Mouse (Mus musculus) heart, embryonic 13.5 days (tissue): ENCODE results near the gene Top3a. TPM values are rescaled to one million over a fixed set of nuclear protein-coding genes. Genes with fewer than 3 reads are reported as not detected.

Source experiments
- ATAC-seq: fragments of 200-750 bp; cut with Nextera tagmentation; 2 replicates; pipeline ENCODE4 v1.8.0; 2017; ENCODE audit warnings: moderate TSS enrichment; ENCODE audit not compliant: insufficient number of reproducible peaks, low FRiP score, low TSS enrichment; ENCODE audit errors: extremely low read depth
- H3K27ac ChIP-seq: fragments of 300-500 bp; sonication (generic); replicated peaks from 2 replicates; pipeline ENCODE4 v1.5.1; 2015; ENCODE audit warnings: moderate library complexity, mild to moderate bottlenecking, inconsistent platforms
- H3K27me3 ChIP-seq: fragments of 300-500 bp; sonication (generic); replicated peaks from 2 replicates; pipeline ENCODE4 v1.6.1; 2015; ENCODE audit warnings: mild to moderate bottlenecking, inconsistent platforms
- H3K36me3 ChIP-seq: fragments of 300-500 bp; sonication (generic); 2 replicates; pipeline ENCODE4 v1.6.1; 2015; ENCODE audit warnings: mild to moderate bottlenecking, inconsistent platforms
- H3K4me1 ChIP-seq: fragments of 300-500 bp; sonication (generic); 2 replicates; pipeline ENCODE4 v1.6.1; 2015; ENCODE audit warnings: inconsistent platforms
- H3K4me2 ChIP-seq: fragments of 300-500 bp; sonication (generic); 2 replicates; pipeline ENCODE4 v1.6.1; 2015; ENCODE audit warnings: inconsistent platforms, mild to moderate bottlenecking, moderate library complexity
- H3K4me3 ChIP-seq: fragments of 300-500 bp; sonication (generic); 2 replicates; pipeline ENCODE4 v1.5.1; 2015; ENCODE audit warnings: moderate library complexity, mild to moderate bottlenecking, inconsistent platforms
- H3K9ac ChIP-seq: fragments of 300-500 bp; sonication (generic); 2 replicates; pipeline ENCODE4 v1.6.1; 2015; ENCODE audit warnings: inconsistent platforms, mild to moderate bottlenecking, moderate library complexity
- H3K9me3 ChIP-seq: fragments of 300-500 bp; sonication (generic); 2 replicates; pipeline ENCODE4 v1.6.1; 2016; ENCODE audit warnings: inconsistent platforms
- WGBS: fragments of 180-500 bp; shearing (Covaris S2); methylation state at CpG from one replicate; pipeline ENCODE4 v1.1.7; 2015; ENCODE audit warnings: mixed read lengths; 5-methylcytosine and 5-hydroxymethylcytosine counted together
- polyA plus RNA-seq: library from polyadenylated mRNA; unstranded; fragments of >200 nt; fragmentation: Nextera tagmentation; extraction: Ambion mirVana; gene quantifications from 2 replicates; pipeline ENCODE4 v1.2.1, GENCODE M21; 2015

The Top3a gene
- polyA plus RNA-seq, 1 experiment from 2014 or later, result 11.0 TPM

DNA sequence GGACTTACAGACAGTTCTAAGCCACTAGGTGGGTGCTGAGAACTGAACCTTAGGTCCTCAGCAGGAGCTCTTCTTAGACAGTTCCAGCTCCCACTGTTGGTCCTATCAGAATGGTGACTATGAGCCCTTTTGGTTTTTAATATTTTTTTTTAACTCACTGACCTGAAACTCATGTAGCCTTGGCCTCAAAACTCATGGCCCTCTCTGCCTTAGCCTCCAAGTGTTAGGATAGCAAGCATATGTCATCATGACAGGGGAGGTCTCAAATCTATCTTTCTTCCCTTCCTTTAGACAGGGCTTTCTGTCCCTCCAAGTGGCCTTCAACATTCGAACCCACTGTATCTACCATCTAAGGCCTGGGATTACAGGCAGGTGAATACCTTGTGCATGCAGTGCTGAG, 23.7 kb upstream of the Top3a start:
- H3K4me1 ChIP-seq, result 0 out of 2 replicates have a peak, but pooled peaks cover 3% of the 10 kb centered on the region
- ATAC-seq, result no peak
- no peaks in the 10 kb centered on the region for H3K27me3 ChIP-seq
- no peak overlapping the region for H3K9ac ChIP-seq
- no peak overlapping the region for H3K27ac ChIP-seq
- no peaks in the 10 kb centered on the region for H3K9me3 ChIP-seq
- peaks cover 63% of the 10 kb centered on the region for H3K36me3 ChIP-seq
- 57% methylated on average over 1 of the region's 1 CpGs for WGBS
- H3K4me2 ChIP-seq, result no peak overlapping the region
- H3K4me3 ChIP-seq, result no peak overlapping the region

DNA sequence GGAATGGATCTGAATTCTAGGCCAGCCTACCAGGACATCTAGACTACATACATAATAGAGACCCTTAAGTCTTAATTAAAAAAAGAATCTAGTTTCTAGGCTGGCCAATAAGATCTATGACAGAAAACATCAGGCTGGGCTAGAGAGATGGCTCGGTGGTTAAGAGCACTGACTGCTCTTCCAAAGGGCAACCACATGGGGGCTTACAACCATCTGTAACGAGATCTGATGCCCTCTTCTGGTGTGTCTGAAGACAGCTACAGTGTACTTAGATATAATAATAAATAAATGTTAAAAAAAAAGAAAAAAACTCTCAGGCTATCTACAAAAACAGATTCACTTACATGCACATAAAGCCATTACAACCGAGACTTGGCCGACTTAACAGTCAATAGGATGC, 22.8 kb upstream of the Top3a start:
- no peaks in the 10 kb centered on the region for H3K27me3 ChIP-seq
- WGBS, result 88% methylated on average over 4 of the region's 4 CpGs
- no peak overlapping the region for H3K9ac ChIP-seq
- peaks cover 66% of the 10 kb centered on the region for H3K36me3 ChIP-seq
- H3K9me3 ChIP-seq, result no peaks in the 10 kb centered on the region
- H3K4me2 ChIP-seq, result no peak overlapping the region
- 0 out of 2 replicates have a peak, but pooled peaks cover 3% of the 10 kb centered on the region for H3K4me1 ChIP-seq
- no peak overlapping the region for H3K4me3 ChIP-seq
- H3K27ac ChIP-seq, result no peak overlapping the region
- ATAC-seq, result no peak

DNA sequence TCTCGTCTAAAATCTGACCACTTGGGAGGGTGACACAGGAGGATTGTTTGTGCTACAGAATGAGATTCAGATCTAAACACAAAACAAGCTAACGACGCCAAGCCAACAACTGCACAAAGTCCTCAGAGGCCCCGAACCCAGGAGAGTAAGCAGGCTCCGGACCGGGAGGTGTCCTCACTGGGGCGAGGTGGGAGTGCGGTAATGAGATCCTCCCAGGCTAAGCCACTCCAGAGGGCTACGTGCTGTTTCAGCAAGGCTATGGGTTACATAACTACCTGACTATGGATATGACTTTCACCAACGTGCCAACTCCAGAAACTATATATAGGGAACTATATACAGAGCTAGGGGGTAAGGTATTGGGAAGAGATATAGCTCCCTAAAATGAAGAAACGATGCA, 19.2 kb upstream of the Top3a start:
- Histone ChIP-seq H3K36me3 (peaks cover 83% of the 10 kb centered on the region), H3K27me3 (no peaks in the 10 kb centered on the region), H3K9ac (no peak overlapping the region), H3K4me2 (no peak overlapping the region), H3K4me3 (no peak overlapping the region), H3K27ac (no peak overlapping the region), H3K9me3 (no peaks in the 10 kb centered on the region), H3K4me1 (0 out of 2 replicates have a peak, but pooled peaks cover 3% of the 10 kb centered on the region)
- 77% methylated on average over 11 of the region's 11 CpGs for WGBS
- no peak for ATAC-seq

DNA sequence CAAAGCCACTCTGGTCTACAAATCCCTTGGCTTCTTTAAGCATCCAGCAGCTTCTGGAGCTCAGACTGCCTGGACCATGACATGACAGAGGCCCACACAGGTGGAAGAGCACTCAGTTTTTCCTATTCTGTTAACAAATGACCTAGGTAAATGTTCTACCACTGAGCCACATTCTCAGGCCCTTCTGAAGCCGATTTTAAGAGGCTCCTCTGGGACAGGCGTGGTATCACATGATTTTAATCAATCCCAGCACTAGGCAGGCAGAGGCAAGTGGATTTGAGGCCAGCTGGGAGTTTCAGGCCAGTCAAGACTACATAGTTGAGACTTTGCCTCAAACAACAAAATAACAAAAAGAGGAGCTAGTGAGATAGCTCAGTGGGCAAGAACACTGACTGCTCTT, 13.3 kb upstream of the Top3a start:
- 80% methylated on average over 2 of the region's 2 CpGs for WGBS
- no peak overlapping the region for H3K4me2 ChIP-seq
- ATAC-seq, result no peak
- H3K9me3 ChIP-seq, result no peaks in the 10 kb centered on the region
- no peaks in the 10 kb centered on the region for H3K27me3 ChIP-seq
- 0 out of 2 replicates have a peak, but pooled peaks cover 4% of the 10 kb centered on the region for H3K4me1 ChIP-seq
- peaks cover 94% of the 10 kb centered on the region for H3K36me3 ChIP-seq
- no peak overlapping the region for H3K9ac ChIP-seq
- H3K27ac ChIP-seq, result no peak overlapping the region
- no peak overlapping the region for H3K4me3 ChIP-seq

DNA sequence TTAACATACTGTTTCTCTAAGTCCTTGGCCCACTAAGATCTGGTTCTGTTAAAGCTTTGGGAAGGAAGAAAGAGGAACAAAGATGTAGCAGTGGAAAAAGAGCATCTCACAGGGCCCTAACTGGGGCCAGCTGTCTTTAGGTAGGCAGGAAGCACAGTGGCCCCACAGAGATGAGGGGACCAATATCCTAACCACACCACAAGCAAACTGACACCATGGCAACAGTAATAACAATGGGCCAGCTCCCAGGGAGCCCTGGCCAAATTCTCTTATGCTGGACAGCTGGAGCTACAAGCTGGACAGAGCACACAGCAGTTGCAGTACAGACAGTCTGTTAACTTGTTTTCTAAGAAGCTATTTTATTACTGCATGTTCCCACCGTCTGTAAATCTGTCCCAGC, 10.4 kb upstream of the Top3a start:
- WGBS, result 61% methylated on average over 1 of the region's 1 CpGs
- Histone ChIP-seq H3K9me3 (no peaks in the 10 kb centered on the region), H3K9ac (no peak overlapping the region), H3K4me1 (peaks cover 8% of the 10 kb centered on the region), H3K27me3 (no peaks in the 10 kb centered on the region), H3K4me2 (no peak overlapping the region), H3K27ac (no peak overlapping the region), H3K4me3 (no peak overlapping the region), H3K36me3 (peaks cover 96% of the 10 kb centered on the region)
- no peak for ATAC-seq

DNA sequence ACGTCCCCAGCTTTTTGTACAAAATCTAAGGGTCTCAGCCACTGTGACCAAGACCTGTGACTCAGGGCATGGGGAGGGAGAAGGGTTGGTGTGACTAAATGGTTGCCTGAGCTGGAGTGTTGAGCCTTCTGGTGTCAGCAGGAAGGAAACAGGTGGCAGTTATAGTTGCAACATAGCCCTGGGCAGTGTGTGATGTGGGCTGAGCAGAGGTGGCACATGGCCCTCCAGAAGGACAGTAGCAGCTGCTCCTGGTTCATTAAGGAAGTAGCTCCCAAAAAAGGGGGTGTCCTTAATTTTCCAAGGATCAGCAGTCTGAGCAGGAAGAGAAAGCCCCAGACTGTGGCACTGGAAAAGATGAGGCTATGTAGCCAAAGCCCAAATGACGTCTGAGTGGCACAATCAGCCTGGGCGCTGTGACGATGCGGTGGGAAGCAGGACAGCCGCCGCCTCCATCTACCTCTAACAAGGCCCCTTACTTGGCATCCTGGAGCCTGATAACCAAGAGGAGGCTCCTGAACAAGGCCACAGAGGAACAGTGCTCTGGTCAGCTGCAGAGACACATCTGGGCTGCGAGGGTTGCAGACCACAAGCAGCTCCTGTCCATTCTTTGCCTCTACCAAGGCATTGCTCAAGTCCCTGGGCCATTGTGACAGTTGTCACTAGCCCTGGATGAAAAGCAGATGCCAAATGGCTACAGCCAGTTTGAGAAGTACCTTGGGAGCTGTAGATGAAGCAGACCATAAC, 7.2 kb upstream of the Top3a start:
- Histone ChIP-seq H3K4me3 (no peak overlapping the region), H3K4me1 (peaks cover 40% of the 10 kb centered on the region), H3K27me3 (no peaks in the 10 kb centered on the region), H3K36me3 (peaks cover 90% of the 10 kb centered on the region), H3K9ac (no peak overlapping the region), H3K27ac (no peak overlapping the region), H3K9me3 (no peaks in the 10 kb centered on the region), H3K4me2 (no peak overlapping the region)
- ATAC-seq, result no peak
- WGBS, result 82% methylated on average over 8 of the region's 8 CpGs

DNA sequence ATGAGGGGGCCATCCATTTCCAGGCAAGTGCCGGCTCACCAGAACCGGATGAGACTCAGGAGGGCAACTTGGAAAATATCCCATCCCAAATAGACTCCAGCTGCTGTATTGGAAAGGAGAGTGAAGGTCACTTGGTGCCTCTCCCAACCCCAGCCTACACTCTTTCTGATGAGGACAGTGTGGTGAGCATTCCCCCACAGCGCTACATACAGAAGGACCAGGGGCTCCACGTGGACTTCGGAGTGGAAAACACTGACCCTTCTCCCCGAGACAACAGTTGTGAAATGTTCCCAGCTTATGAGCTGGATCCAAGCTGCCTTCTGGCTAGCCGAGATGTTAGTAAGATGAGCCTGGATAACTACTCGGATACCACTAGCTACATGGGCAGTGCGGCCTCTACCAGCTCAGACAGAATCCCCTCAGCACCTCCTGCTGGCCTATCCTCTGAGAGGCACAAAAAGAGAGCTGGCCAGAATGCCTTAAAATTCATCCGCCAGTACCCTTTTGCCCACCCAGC, 2.6 kb upstream of the Top3a start:
- WGBS, result 82% methylated on average over 10 of the region's 10 CpGs

DNA sequence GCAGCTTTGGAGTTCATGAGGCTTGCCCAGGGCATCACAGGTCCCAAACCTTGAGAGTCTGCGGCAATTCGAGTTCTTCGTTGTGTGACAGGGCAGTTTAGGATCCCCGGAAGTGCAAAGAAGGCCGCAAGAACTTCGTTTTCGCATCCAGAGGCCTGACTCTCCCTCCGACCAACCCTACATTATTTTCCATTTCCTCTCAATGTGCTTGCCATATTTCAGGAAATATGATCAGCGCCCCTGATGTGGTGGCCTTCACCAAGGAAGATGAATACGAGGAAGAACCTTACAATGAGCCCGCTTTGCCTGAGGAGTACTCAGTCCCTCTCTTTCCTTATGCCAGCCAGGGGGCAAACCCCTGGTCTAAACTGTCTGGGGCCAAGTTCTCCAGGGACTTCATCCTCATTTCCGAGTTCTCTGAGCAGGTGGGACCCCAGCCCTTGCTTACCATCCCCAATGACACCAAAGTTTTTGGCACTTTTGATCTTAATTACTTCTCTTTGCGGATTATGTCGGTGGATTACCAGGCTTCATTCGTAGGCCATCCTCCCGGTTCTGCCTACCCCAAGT, 721 bp upstream of the Top3a start:
- Histone ChIP-seq H3K9me3 (no peaks in the 10 kb centered on the region), H3K4me3 (peak overlapping the region; percentile 81), H3K4me2 (peak overlapping the region; percentile 93), H3K27me3 (no peaks in the 10 kb centered on the region), H3K4me1 (peaks cover 75% of the 10 kb centered on the region), H3K36me3 (peaks cover 38% of the 10 kb centered on the region), H3K27ac (peak overlapping the region; percentile 91), H3K9ac (peak overlapping the region; percentile 88)
- no peak for ATAC-seq
- 23% methylated on average over 16 of the region's 16 CpGs for WGBS

More for the DNA sequence above, 2.6 kb upstream of the Top3a start:
- ATAC-seq, result no peak
- Histone ChIP-seq H3K36me3 (peaks cover 55% of the 10 kb centered on the region), H3K4me2 (peak overlapping the region; percentile 93), H3K27me3 (no peaks in the 10 kb centered on the region), H3K9ac (peak overlapping the region; percentile 76), H3K9me3 (no peaks in the 10 kb centered on the region), H3K4me3 (peak overlapping the region; percentile 81), H3K4me1 (peaks cover 68% of the 10 kb centered on the region), H3K27ac (no peak overlapping the region)

DNA sequence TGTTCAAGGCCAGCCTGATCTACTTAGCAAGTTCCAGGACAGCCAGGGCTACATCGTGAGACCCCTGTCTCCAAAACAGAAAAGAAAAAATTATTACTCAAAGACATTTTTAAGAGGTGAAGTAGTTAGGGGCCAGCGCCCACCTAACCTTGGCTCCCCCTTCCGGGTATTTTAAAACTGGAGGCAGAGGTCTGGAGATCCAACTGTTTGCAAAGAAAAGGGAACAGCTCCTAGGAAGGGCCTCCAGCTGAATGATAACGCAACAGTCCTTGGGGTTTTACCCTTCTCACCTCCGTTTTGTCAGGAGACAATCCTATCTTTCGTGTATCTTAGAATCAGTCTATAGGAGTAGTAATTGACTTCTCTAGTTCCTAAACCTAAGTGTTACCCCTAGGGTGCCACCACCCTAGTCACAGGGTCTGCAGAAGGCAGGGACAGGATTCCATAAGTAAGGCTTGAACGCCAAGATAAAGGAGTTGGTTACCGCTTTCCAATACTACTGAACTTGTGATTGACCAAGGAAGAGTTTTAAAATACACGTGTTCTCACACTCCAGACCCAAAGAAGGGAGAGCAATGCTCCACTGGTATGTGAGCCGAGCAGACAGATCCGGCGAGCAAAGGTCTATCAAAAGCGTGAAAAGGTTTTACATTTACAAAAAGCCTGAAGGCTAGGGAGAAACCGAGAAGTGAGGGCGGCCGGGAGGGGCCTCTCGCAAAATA, 897 bp downstream of the Top3a start:
- Histone ChIP-seq H3K4me3 (peak overlapping the region; percentile 81), H3K9ac (peak overlapping the region; percentile 88), H3K27ac (peak overlapping the region; percentile 91), H3K36me3 (peaks cover 26% of the 10 kb centered on the region), H3K9me3 (no peaks in the 10 kb centered on the region), H3K4me1 (peaks cover 59% of the 10 kb centered on the region), H3K27me3 (no peaks in the 10 kb centered on the region), H3K4me2 (peak overlapping the region; percentile 93)
- no peak for ATAC-seq
- WGBS, result 4% methylated on average over 17 of the region's 17 CpGs

DNA sequence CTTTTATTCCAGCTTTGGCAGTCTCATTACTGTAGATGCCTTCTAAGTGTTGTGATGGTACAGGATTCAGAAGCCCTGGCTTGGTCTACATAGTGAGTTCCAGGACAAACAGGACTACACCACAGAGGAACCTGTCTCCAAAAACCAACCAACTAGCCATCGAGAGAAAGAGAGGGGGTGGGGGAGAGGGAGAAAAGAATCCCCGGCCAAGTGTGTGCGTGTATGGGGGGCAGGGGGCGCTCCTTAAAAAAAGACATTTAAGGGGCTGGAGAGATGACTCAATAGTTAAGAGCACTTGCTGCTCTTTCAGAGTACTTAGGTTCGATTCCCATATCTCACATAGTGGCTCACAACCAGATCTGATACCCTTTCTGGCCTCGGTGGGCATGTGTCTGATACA, 1.6 kb downstream of the Top3a start:
- ATAC-seq, result no peak
- H3K4me2 ChIP-seq, result peak overlapping the region; percentile 93
- peaks cover 52% of the 10 kb centered on the region for H3K4me1 ChIP-seq
- H3K9ac ChIP-seq, result peak overlapping the region; percentile 88
- H3K4me3 ChIP-seq, result peak overlapping the region; percentile 81
- 43% methylated on average over 6 of the region's 6 CpGs for WGBS
- peaks cover 22% of the 10 kb centered on the region for H3K36me3 ChIP-seq
- H3K27ac ChIP-seq, result peak overlapping the region; percentile 91; the same call in 1 of the 2 replicates
- H3K9me3 ChIP-seq, result no peaks in the 10 kb centered on the region
- H3K27me3 ChIP-seq, result no peaks in the 10 kb centered on the region

DNA sequence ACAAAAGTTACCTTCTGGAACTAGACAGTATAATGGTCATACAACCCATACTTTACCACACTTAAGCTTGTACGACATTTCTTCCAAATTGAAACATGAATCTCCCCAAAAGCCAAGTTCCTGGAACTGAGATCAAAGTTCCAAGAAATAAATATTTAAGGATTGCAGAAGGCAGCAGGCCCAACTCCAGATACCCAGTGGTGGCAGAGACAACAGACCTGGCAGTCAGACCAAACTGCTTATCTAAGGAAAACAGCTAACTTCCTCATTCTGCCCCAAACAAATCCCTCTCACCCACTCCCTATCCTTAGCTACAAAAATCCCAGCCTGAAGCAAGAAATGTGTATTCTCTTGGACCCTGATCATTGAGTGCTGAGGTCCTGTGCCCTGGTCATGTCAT, 2.3 kb downstream of the Top3a start:
- Histone ChIP-seq H3K4me3 (peak overlapping the region; percentile 81), H3K36me3 (peaks cover 16% of the 10 kb centered on the region), H3K27ac (0 out of 2 replicates have a peak overlapping the region, but pooled peaks have one; percentile 15), H3K4me1 (peaks cover 45% of the 10 kb centered on the region), H3K9me3 (no peaks in the 10 kb centered on the region), H3K9ac (peak overlapping the region; percentile 88; the same call in 1 of the 2 replicates), H3K27me3 (no peaks in the 10 kb centered on the region), H3K4me2 (peak overlapping the region; percentile 93)
- ATAC-seq, result no peak
- 53% methylated on average over 1 of the region's 1 CpGs for WGBS
